Comparison of ENCODE assay signal across 8 mouse cellular contexts in genomic region chr6:127265901-127266812, GRCm38 (mm10).
DNase-seq lines count a peak whose midpoint lies in the region; ATAC-seq and TF ChIP-seq lines count a peak whose summit lies in the region.

No protein-coding gene starts in this region.

- H3K4me1 ChIP-seq in bone marrow, adult 2 months (ENCODE audit: control insufficient read depth, insufficient read depth, low read length): peaks cover 7% of the 10 kb centered on the region
- H3K4me1 ChIP-seq in embryonic fibroblast, embryonic 13.5 days (ENCODE audit: control insufficient read depth, insufficient read depth, low read length): no peaks in the 10 kb centered on the region; the same call in 1 of the 2 replicates
- peaks cover 6% of the 10 kb centered on the region for H3K4me1 ChIP-seq in heart, embryonic 11.5 days (ENCODE audit: control insufficient read depth, insufficient read depth, low read length)
- peaks cover 20% of the 10 kb centered on the region for H3K4me1 ChIP-seq in kidney, embryonic 15.5 days
- peaks cover 14% of the 10 kb centered on the region for H3K4me1 ChIP-seq in limb, embryonic 14.5 days (ENCODE audit: control insufficient read depth, insufficient read depth, low read length)
- H3K4me1 ChIP-seq in midbrain, embryonic 15.5 days: peaks cover 6% of the 10 kb centered on the region; the same call in 1 of the 2 replicates
- H3K4me1 ChIP-seq in spleen, adult 2 months (ENCODE audit: control insufficient read depth, insufficient read depth, insufficient read length): peaks cover 27% of the 10 kb centered on the region; the same call in 1 of the 2 replicates

- 1% methylated on average over 21 of the region's 21 CpGs for WGBS in bone marrow, adult 2 months
- 8% methylated on average over 21 of the region's 21 CpGs for WGBS in heart, embryonic 11.5 days (ENCODE audit: insufficient replicate concordance)
- 4% methylated on average over 21 of the region's 21 CpGs for WGBS in kidney, embryonic 15.5 days
- 7% methylated on average over 21 of the region's 21 CpGs for WGBS in limb, embryonic 14.5 days
- 16% methylated on average over 21 of the region's 21 CpGs for WGBS in midbrain, embryonic 15.5 days
- WGBS in spleen, adult 2 months: 2% methylated on average over 20 of the region's 21 CpGs

- peak overlapping the region; percentile 5 for H3K4me3 ChIP-seq in bone marrow, adult 2 months (replicated peaks; ENCODE audit: control insufficient read depth, low read depth, low read length)
- 0 out of 2 replicates have a peak overlapping the region, but pooled peaks have one; percentile 6 for H3K4me3 ChIP-seq in embryonic fibroblast, embryonic 13.5 days (ENCODE audit: insufficient read depth, low read length)
- H3K4me3 ChIP-seq in heart, embryonic 11.5 days (ENCODE audit: low read depth, low read length): peak overlapping the region; percentile 40
- peak overlapping the region; percentile 34 for H3K4me3 ChIP-seq in kidney, embryonic 15.5 days (replicated peaks)
- H3K4me3 ChIP-seq in limb, embryonic 14.5 days (replicated peaks; ENCODE audit: low read length): peak overlapping the region; percentile 21
- H3K4me3 ChIP-seq in midbrain, embryonic 15.5 days: peak overlapping the region; percentile 32
- H3K4me3 ChIP-seq in spleen, adult 2 months (ENCODE audit: extremely low read depth, insufficient read depth, insufficient read length): peak overlapping the region; percentile 43

- peak overlapping the region; percentile 71 for H3K4me2 ChIP-seq in heart, embryonic 11.5 days
- peak overlapping the region; percentile 59 for H3K4me2 ChIP-seq in kidney, embryonic 15.5 days
- H3K4me2 ChIP-seq in limb, embryonic 14.5 days (replicated peaks; ENCODE audit: low read depth, low read length, severe bottlenecking): peak overlapping the region; percentile 46
- peak overlapping the region; percentile 56 for H3K4me2 ChIP-seq in midbrain, embryonic 15.5 days

- H3K36me3 ChIP-seq in heart, embryonic 11.5 days (ENCODE audit: control insufficient read depth, insufficient read depth, low read length): no peaks in the 10 kb centered on the region
- H3K36me3 ChIP-seq in kidney, embryonic 15.5 days: no peaks in the 10 kb centered on the region
- H3K36me3 ChIP-seq in limb, embryonic 14.5 days (ENCODE audit: control insufficient read depth, insufficient read depth, low read length): no peaks in the 10 kb centered on the region
- H3K36me3 ChIP-seq in midbrain, embryonic 15.5 days (replicated peaks): no peaks in the 10 kb centered on the region
- H3K36me3 ChIP-seq in spleen, adult 2 months (ENCODE audit: control insufficient read depth, insufficient read depth, low read length): no peaks in the 10 kb centered on the region

- H3K27me3 ChIP-seq in heart, embryonic 11.5 days (ENCODE audit: control insufficient read depth, insufficient read depth, low read length): peaks cover 10% of the 10 kb centered on the region; the same call in 1 of the 2 replicates
- no peaks in the 10 kb centered on the region for H3K27me3 ChIP-seq in kidney, embryonic 15.5 days
- H3K27me3 ChIP-seq in limb, embryonic 14.5 days (ENCODE audit: control insufficient read depth, insufficient read depth, low read length): no peaks in the 10 kb centered on the region
- no peaks in the 10 kb centered on the region for H3K27me3 ChIP-seq in midbrain, embryonic 15.5 days (replicated peaks)
- no peaks in the 10 kb centered on the region for H3K27me3 ChIP-seq in spleen, adult 2 months (ENCODE audit: control insufficient read depth, insufficient read depth, low read length)

- H3K9me3 ChIP-seq in heart, embryonic 11.5 days (replicated peaks; ENCODE audit: control insufficient read depth, low read length): no peaks in the 10 kb centered on the region
- no peaks in the 10 kb centered on the region for H3K9me3 ChIP-seq in kidney, embryonic 15.5 days (replicated peaks)
- H3K9me3 ChIP-seq in limb, embryonic 14.5 days (ENCODE audit: control insufficient read depth, low read length): no peaks in the 10 kb centered on the region
- H3K9me3 ChIP-seq in midbrain, embryonic 15.5 days: no peaks in the 10 kb centered on the region

- TF ChIP-seq POLR2A in bone marrow, adult 2 months (IDR thresholded peaks at IDR 0.05; ENCODE audit: borderline replicate concordance, control insufficient read depth, low read depth, low read length): no peak
- TF ChIP-seq POLR2A in embryonic fibroblast, embryonic 13.5 days (IDR thresholded peaks at IDR 0.05; ENCODE audit: low read depth, low read length): 0 out of 2 replicates have a peak, but pooled peaks have one; percentile 17
- no peak for TF ChIP-seq POLR2A in limb, embryonic 14.5 days (IDR thresholded peaks at IDR 0.05; ENCODE audit: borderline replicate concordance, extremely low read depth, insufficient read depth, insufficient read length)
- no peak for TF ChIP-seq POLR2A in spleen, adult 2 months (IDR thresholded peaks at IDR 0.05; ENCODE audit: low read depth, low read length)

- no peak overlapping the region; the same call in 1 of the 2 replicates for H3K27ac ChIP-seq in bone marrow, adult 2 months (ENCODE audit: control insufficient read depth, insufficient read depth, low read depth, low read length, poor library complexity)
- peak overlapping the region; percentile 65 for H3K27ac ChIP-seq in embryonic fibroblast, embryonic 13.5 days (ENCODE audit: insufficient read depth, low read length)
- H3K27ac ChIP-seq in heart, embryonic 11.5 days (ENCODE audit: low read depth, low read length): peak overlapping the region; percentile 66; the same call in 1 of the 2 replicates
- peak overlapping the region; percentile 83 for H3K27ac ChIP-seq in kidney, embryonic 15.5 days
- H3K27ac ChIP-seq in limb, embryonic 14.5 days (replicated peaks; ENCODE audit: low read depth, low read length): peak overlapping the region; percentile 50; the same call in 1 of the 2 replicates
- H3K27ac ChIP-seq in midbrain, embryonic 15.5 days: 0 out of 2 replicates have a peak overlapping the region, but pooled peaks have one; percentile 17
- H3K27ac ChIP-seq in spleen, adult 2 months (ENCODE audit: insufficient read depth, low read length): no peak overlapping the region

- ATAC-seq in heart, embryonic 11.5 days (replicated peaks; ENCODE audit: insufficient number of reproducible peaks, low FRiP score, low TSS enrichment): peak; percentile 59
- peak; percentile 79 for ATAC-seq in kidney, embryonic 15.5 days (replicated peaks; ENCODE audit: low FRiP score)
- ATAC-seq in limb, embryonic 14.5 days (ENCODE audit: low FRiP score, low read depth): peak; percentile 38
- peak; percentile 39; the same call in 1 of the 2 replicates for ATAC-seq in midbrain, embryonic 15.5 days (replicated peaks)

- H3K9ac ChIP-seq in heart, embryonic 11.5 days (ENCODE audit: low read depth, low read length): peak overlapping the region; percentile 67
- H3K9ac ChIP-seq in kidney, embryonic 15.5 days: 0 out of 2 replicates have a peak overlapping the region, but pooled peaks have one; percentile 6
- no peak overlapping the region; the same call in 1 of the 2 replicates for H3K9ac ChIP-seq in limb, embryonic 14.5 days (ENCODE audit: low read depth, low read length, severe bottlenecking)
- peak overlapping the region; percentile 22; the same call in 1 of the 2 replicates for H3K9ac ChIP-seq in midbrain, embryonic 15.5 days

- DNase-seq in 416B (ENCODE audit: low read depth): peak; percentile 97
- peak; percentile 79 for DNase-seq in limb, embryonic 14.5 days (ENCODE audit: low spot score)
- peak; percentile 68 to 71 for DNase-seq in spleen, adult 2 months (ENCODE audit: low read depth in 1 of 2, low spot score in 2 of 2)

- no peak for TF ChIP-seq CTCF in bone marrow, adult 2 months (IDR thresholded peaks at IDR 0.05; ENCODE audit: control insufficient read depth, insufficient read depth, low read length)
- TF ChIP-seq CTCF in embryonic fibroblast, embryonic 13.5 days (IDR thresholded peaks at IDR 0.05; ENCODE audit: borderline replicate concordance, insufficient read depth, low read length): no peak
- no peak for TF ChIP-seq CTCF in spleen, adult 2 months (IDR thresholded peaks at IDR 0.05; ENCODE audit: extremely low read depth, insufficient read depth, insufficient read length, insufficient replicate concordance)

Comparison
In these comparisons a context has a peak if more than half of its experiments do, and no peak if none do; other contexts are left out.
1. H3K27ac ChIP-seq: peak in embryonic fibroblast, embryonic 13.5 days (single experiment), heart, embryonic 11.5 days (single experiment), kidney, embryonic 15.5 days (single experiment), limb, embryonic 14.5 days (single experiment) and midbrain, embryonic 15.5 days (single experiment); none in bone marrow, adult 2 months (single experiment) and spleen, adult 2 months (single experiment).
2. Peak in every context shown above with its lines, with median percentiles within 50 percentile points of each other: DNase-seq, H3K4me3 ChIP-seq, ATAC-seq and H3K4me2 ChIP-seq.